Mouse (Mus musculus) cerebellum, adult 18-20 months (tissue): ENCODE measurements at regions not wholly inside any gene's neighbourhood (a gene's known extent, or its start where the extent isn't known, plus 50 kb on each side); places are given as distances from the start of the nearest gene placed in this dataset.

Experiments
- DNase-seq, 2 experiments: peaks; one replicate each; pipeline ENCODE4 v3.0.0; 2021

DNA sequence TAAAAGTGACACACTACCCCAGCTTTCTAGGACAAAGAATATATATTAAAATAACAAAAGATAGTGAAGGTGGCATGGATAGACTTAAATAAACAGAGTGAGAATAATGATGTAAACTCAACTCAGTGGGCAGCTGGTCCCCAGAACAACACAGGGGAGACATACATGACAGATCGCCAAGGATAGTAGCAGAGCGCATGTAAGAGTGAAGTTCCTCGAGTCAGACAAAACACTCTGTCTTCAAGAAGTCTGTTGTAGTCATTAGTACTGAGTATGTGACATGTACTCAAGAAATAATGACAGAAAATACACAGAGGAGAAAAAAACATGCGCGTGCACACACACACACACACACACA is 74.8 kb upstream of the Stxbp5l start:
- DNase-seq: no peak

DNA sequence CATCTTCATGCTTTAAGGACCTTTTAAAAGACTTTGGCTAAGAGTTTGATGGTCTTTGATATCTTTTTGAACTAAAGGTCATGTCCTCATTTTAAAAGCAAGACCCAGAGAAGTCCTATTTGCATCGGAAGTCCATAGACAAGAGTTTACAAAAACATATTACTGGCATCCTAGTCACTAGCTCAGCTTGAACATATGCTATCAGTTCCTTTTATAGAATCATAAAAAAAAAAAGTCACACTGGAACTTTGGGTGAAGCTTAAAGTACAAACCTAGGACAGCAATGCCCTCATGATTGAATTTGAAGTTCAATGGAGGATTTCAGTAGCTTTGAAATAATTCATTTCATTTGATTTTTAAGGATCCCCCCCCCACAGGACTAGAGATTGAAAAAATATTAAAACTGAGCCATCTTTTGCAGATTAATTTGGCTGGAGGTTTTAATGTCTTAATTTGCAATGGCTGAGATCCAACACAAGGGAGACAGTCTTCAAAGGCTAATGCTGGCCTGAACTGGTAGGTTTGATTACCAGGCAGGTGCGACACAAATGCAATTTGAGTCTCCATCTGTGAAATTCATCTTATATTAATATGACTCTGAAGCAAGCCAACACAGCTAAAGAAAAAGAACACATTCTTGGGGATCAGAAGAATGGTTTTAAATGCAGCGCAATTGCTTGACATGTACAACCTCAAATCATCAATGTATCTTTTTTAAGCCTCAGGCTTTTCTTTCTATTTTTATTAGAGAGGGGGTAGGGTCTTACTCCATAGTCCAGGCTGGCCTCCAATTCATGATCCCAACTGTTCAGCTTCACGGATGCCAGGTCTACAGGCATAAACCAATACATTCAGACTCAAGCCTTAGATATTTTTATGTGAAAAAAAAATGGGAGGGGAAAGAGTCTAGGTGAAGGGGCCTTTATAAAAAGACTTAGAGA is 74.1 kb upstream of the Stxbp5l start:
- peak; percentile 63 to 66 for DNase-seq

DNA sequence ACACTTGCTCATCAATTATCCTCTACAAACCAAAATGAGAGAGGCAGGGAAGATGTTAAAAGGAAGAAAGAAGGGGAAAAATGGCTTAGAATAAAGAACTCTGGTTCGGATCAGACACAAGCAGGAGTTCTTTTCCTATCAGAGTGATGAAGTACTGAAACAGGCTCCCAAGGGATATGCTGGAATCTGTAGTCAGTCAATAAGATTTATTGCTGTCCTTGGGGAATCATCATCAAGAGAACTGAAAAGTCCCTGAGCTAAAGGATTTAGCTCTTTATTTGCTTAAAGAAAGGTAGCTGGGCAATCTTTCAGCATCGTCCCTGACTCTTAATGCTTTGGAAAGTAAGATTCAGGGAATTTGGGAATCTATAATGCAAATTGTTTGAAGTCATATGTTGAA is 71.2 kb upstream of the Stxbp5l start:
- no peak for DNase-seq

DNA sequence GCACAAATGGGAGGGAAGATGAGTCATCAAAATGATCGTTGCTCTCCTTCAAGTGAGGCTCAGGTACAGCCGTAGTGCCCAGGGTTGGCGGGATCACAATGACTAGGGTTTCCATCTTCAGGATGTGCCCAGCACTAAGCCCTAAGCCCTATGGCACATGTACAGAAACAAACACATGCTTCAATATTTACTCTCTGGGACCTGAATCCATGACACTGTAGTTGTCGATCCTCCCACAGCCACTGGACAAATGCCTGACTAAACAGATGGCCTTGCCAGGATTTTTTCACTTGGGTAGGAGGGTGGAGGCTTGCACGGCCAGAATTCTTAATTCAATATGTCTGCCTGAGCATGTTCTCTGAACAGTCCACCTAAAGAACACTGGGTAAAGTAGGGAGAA is 65.1 kb upstream of the Stxbp5l start:
- DNase-seq: peak; percentile 68 to 76

DNA sequence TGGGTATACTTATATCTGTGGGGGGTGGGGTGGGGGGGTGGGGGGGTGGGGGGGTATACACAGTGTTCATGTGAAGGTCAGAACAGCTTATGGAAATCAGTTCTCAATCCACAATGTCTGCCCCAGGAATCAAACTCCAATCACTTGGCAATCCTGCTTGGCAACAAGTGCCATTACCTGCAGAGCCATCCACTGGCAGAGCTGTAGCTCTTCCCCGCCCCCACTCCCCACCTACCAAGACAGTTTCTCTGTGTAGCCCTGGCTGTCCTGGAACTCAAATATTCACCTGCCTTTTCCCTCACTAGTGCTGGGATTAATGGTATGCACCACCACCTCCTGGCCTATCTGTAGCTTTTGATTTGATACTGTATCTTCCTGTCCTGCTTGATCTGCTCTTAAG is 61.0 kb upstream of the Stxbp5l start:
- no peak for DNase-seq

DNA sequence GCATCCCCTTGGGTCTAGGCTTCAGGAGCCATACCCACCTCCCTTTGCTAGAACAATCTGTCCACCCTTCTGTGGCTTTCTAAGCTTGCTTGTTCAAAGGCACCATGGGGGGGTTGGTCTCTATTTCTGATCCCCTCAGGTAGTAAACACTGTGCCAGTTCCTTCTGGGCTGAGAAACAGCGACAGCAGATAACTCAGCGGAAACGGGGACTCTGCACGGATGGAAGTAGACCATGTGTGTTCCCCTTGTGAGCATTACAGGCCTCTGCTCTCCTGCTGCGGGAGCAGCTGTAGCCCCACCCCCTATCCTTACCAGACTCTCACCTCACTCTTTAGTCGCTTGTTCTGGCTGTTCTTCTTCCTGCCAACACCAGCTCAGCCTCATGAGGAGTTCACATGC is 58.2 kb upstream of the Stxbp5l start:
- DNase-seq: peak; percentile 90 to 96

DNA sequence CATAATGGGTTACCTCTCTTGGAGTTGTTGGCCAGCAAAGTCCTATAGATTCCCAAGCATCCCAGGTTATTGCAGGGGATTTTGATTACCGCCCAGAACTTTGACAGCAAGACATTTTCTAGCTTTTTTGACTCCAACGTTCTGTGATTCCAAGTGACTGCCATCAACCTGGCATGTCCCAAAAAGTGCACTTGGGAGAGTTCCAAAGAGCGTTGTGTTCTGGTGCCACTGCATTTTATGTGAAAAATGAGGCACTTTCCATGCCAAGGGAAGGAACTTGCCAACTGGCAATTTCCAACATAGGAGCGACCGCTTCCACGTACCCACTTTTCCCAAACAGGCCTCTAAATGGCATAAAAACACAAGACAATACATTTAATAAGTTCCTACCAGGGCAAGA is 57.7 kb upstream of the Stxbp5l start:
- DNase-seq: peak; percentile 87 to 90

DNA sequence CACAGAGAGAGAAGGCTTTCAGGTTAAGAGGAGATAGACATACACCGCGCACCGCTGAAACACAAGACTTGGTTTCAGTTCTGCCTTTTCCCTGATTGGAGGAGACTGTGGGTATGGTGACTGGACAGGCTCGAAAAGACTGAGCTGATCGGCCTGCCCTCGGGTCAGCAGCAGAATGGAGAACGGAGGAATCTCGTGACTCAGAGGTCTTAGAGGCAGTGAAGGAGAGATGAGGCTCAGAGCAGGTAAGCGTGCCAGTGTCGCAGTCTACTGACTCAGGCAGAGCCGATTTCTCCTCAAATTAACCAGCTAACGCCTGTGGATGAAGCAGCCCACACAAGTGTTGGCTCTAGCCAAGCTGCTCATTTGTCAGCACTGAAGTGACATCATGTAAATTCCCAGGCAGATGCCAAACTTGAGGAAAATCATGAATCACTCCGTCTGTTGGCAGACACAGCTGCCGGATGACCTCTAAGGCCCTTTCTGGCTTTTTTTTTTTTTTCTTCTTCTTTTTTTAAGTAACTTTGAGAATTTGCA is 55.9 kb upstream of the Stxbp5l start:
- peak; percentile 44 to 50 for DNase-seq
